Mouse (Mus musculus) heart, postnatal 0 days (tissue): ENCODE results near the gene Pik3c2g. TPM values are rescaled to one million over a fixed set of nuclear protein-coding genes. Genes with fewer than 3 reads are reported as not detected.

Experiments
- ATAC-seq: fragments of 200-750 bp; cut with Nextera tagmentation; 2 replicates; pipeline ENCODE4 v1.8.0; 2017; ENCODE audit warnings: low read depth, moderate number of reproducible peaks, moderate library complexity; ENCODE audit not compliant: insufficient read depth
- DNase-seq: peaks from one replicate; pipeline ENCODE4 v3.0.0-alpha.2; 2016; ENCODE audit warnings: low spot score
- H3K27ac ChIP-seq: fragments of 300-500 bp; sonication (generic); 2 replicates; pipeline ENCODE4 v1.5.1; 2014; ENCODE audit warnings: low read depth, mild to moderate bottlenecking
- H3K27me3 ChIP-seq: fragments of 300-500 bp; sonication (generic); 2 replicates; pipeline ENCODE4 v1.6.1; 2014; ENCODE audit warnings: low read length, mixed read lengths; ENCODE audit not compliant: control insufficient read depth, insufficient read depth
- H3K36me3 ChIP-seq: fragments of 300-500 bp; sonication (generic); replicated peaks from 2 replicates; pipeline ENCODE4 v1.6.1; 2014; ENCODE audit warnings: low read length, mixed read lengths; ENCODE audit not compliant: control insufficient read depth, insufficient read depth
- H3K4me1 ChIP-seq: fragments of 300-500 bp; sonication (generic); 2 replicates; pipeline ENCODE4 v1.6.1; 2014; ENCODE audit warnings: antibody characterized with exemption; ENCODE audit not compliant: control insufficient read depth, insufficient read depth
- H3K4me2 ChIP-seq: fragments of 300-500 bp; sonication (generic); 2 replicates; pipeline ENCODE4 v1.6.1; 2014; ENCODE audit warnings: low read depth, mild to moderate bottlenecking, low read length, moderate library complexity
- H3K4me3 ChIP-seq: fragments of 300-500 bp; sonication (generic); 2 replicates; pipeline ENCODE4 v1.5.1; 2014; ENCODE audit warnings: low read depth, low read length
- H3K9ac ChIP-seq: fragments of 300-500 bp; sonication (generic); replicated peaks from 2 replicates; pipeline ENCODE4 v1.6.1; 2014; ENCODE audit warnings: low read depth, low read length, mixed read lengths
- H3K9me3 ChIP-seq: fragments of 300-500 bp; sonication (generic); replicated peaks from 2 replicates; pipeline ENCODE4 v1.6.1; 2016; ENCODE audit warnings: low read length; ENCODE audit not compliant: control insufficient read depth
- CTCF ChIP-seq: IDR thresholded peaks from 2 replicates; pipeline ENCODE4 v1.5.1; 2016; ENCODE audit warnings: antibody characterized with exemption, control low read depth, low read depth
- EP300 ChIP-seq: IDR thresholded peaks from 2 replicates; pipeline ENCODE4 v1.6.1; 2016; ENCODE audit warnings: antibody characterized with exemption, low read depth
- WGBS: fragments of 180-500 bp; shearing (Covaris S2); extraction: QIAGEN DNeasy Blood & Tissue Kit; methylation state at CpG from one replicate; pipeline ENCODE4 v1.1.7; 2014; 5-methylcytosine and 5-hydroxymethylcytosine counted together
- polyA plus RNA-seq: library from polyadenylated mRNA; unstranded; fragments of >200 nt; fragmentation: Nextera tagmentation; extraction: Ambion mirVana; gene quantifications from 2 replicates; pipeline ENCODE4 v1.2.1, GENCODE M21; 2015
- total RNA-seq: library from RNA; depleted of rRNA; stranded (reverse); fragments of >200 nt; gene quantifications from 2 replicates; pipeline ENCODE4 v1.2.3, GENCODE M21; 2014; ENCODE audit warnings: low replicate concordance

Pik3c2g gene
- total and polyA plus RNA-seq, 2 experiments from 2014 or later, result 0.26 TPM; not detected in 1

- ATAC-seq, result no peak
Measured at GRCm38 (mm10) chr6:139861534-139861933, 274.5 kb downstream of the Pik3c2g start.

DNA sequence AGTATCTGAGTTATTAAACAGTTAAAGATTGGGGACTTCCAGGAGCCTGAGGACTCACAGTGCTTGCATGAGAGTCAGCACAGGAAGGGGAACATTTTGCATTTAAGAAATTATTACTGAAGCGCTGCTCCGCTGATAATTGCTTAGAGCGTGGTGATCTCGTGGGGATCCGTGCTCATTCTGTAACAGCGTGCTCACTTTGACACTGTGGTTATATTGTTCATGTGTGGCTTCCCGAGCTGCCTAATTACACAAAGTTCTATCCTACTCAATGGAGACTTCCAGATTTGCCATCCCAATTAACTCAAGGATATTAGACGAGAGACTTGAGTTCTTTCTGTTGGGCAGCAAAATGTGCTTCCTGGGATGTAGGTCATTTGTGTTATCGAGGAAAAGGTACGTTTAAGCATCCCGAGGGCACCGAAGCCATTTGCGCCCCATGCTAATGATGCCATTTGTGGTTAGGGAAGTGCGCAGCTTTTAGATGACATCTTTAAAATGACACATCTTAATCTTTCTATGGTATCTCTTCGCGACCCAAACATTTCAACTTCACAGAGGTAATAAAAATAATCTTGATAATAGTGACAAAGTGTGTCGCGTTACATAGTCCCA, 278.1 kb downstream of the Pik3c2g start:
- Histone ChIP-seq H3K9ac (no peak overlapping the region), H3K27me3 (no peaks in the 10 kb centered on the region), H3K4me3 (no peak overlapping the region), H3K9me3 (no peaks in the 10 kb centered on the region), H3K4me1 (no peaks in the 10 kb centered on the region), H3K36me3 (no peaks in the 10 kb centered on the region), H3K4me2 (no peak overlapping the region), H3K27ac (no peak overlapping the region)
- DNase-seq, result no peak
- 91% methylated on average over 18 of the region's 18 CpGs for WGBS
- ATAC-seq, result no peak
- TF ChIP-seq EP300 (no peak), CTCF (no peak)

More at GRCm38 (mm10) chr6:139861534-139861933, 274.5 kb downstream of the Pik3c2g start:
- WGBS, result 76% methylated on average over 2 of the region's 2 CpGs
- TF ChIP-seq CTCF, result no peak
- TF ChIP-seq EP300, result no peak
- H3K4me3 ChIP-seq, result no peak overlapping the region
- no peak overlapping the region for H3K27ac ChIP-seq
- H3K36me3 ChIP-seq, result no peaks in the 10 kb centered on the region
- H3K4me1 ChIP-seq, result no peaks in the 10 kb centered on the region
- H3K9ac ChIP-seq, result no peak overlapping the region
- no peak for DNase-seq
- H3K9me3 ChIP-seq, result no peaks in the 10 kb centered on the region
- no peaks in the 10 kb centered on the region for H3K27me3 ChIP-seq
- H3K4me2 ChIP-seq, result no peak overlapping the region

DNA sequence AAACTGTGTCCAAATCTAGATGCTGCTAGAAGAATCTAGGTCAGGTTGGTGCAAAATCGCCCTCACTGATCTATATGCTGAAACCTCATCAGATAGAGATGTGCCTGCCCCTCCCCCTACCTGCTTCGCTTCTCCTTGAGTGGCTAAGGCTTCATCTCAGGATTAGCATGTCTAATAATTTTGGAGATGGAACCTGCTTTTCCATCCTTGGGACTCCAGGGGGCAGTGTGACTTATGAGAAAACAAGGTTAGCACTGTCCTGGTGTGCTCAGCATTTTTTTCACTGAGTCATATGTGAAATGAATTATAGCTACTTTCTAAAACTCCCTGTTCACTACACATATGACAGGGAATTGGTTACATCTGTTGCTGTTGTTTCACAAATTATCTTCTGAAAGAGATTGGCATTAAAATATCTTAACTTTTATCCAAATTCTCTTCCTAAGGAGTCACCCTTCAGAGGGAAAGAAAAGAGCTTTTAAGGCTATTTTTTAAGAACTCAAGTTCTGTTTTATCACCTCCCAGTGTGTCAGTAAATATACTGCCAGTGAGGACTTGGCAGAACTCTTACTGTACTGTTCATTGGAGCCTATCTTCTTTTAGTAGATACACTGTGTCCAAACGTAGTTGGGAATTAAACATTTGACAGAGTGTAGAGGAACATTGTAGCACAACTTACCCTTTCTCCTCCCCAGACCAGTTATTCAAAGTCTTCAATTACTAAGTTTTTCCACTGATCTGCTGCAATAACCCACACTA, 287.6 kb downstream of the Pik3c2g start:
- Histone ChIP-seq H3K36me3 (no peaks in the 10 kb centered on the region), H3K4me3 (no peak overlapping the region), H3K27ac (no peak overlapping the region), H3K4me2 (no peak overlapping the region), H3K27me3 (no peaks in the 10 kb centered on the region), H3K9me3 (no peaks in the 10 kb centered on the region), H3K4me1 (0 out of 2 replicates have a peak, but pooled peaks cover 3% of the 10 kb centered on the region), H3K9ac (no peak overlapping the region)
- WGBS, result 36% methylated on average over 3 of the region's 3 CpGs
- DNase-seq (peak; percentile 68), ATAC-seq (peak; percentile 53)
- TF ChIP-seq EP300 (no peak), CTCF (peak; percentile 66)

DNA sequence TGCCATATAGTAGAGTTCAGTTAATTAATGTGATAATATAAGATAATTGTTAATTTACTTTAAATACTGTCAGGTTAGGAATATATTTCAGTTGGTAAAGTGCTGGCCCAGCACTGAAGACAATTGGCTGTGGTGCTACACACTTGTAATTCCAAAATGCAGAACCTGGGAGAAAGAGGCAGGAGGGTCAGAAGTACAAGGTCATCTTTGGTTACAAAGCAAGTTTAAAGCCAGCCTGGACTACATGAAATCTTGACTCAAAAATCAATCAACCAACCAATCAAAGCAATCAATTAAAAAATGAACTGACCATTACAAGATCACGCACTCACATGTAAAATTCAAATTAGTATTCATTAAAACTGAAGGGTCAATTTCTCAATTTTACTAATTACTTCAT, 289.7 kb downstream of the Pik3c2g start:
- no peak for DNase-seq
- ATAC-seq, result no peak
- 90% methylated on average over 1 of the region's 1 CpGs for WGBS
- TF ChIP-seq CTCF, result no peak
- no peak for TF ChIP-seq EP300
- Histone ChIP-seq H3K9me3 (no peaks in the 10 kb centered on the region), H3K9ac (no peak overlapping the region), H3K4me2 (no peak overlapping the region), H3K27ac (no peak overlapping the region), H3K4me1 (0 out of 2 replicates have a peak, but pooled peaks cover 3% of the 10 kb centered on the region), H3K4me3 (no peak overlapping the region), H3K27me3 (no peaks in the 10 kb centered on the region), H3K36me3 (no peaks in the 10 kb centered on the region)

DNA sequence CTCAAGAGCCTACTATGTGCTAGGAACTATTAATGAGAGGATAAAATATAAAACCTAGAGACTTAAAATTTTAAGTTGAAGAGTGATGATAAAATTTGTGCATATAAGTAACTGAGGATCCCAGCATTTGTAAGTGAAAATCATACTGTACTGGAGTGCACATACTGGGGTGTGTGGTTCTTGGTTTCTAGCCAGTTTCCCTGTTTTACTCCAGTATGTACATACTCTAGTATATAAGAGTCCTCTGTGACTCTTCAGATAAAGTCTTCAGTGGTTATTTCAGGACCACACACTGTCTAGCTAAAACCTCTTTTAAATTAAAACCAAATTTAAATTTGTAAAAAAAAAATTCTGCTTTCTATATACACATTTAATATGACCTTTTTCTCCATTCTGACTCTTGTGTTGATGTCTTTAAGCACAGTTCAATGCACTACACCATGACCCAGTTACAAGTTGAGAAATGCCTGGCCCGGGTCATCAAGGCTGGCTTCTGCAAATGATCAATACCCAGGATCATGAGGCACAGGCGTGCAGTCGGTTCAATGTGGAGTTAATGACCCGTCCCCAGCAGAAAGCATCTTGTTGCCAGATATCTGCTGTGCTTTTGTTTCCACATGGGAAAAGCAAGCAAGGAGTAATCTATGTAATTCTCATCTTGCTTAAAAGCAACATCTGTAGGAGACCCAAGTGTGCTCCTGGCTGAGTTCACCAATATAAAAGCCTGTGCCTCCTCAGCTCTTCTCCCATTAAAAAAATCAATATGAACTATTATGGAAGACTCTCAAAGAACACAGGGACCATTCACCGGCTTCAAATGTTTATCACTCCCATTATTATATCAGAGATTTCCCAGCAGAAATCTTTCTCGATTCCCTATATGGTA, 290.7 kb downstream of the Pik3c2g start:
- ATAC-seq (no peak), DNase-seq (no peak)
- no peak overlapping the region for H3K9ac ChIP-seq
- no peaks in the 10 kb centered on the region for H3K27me3 ChIP-seq
- no peak overlapping the region for H3K4me3 ChIP-seq
- no peak overlapping the region for H3K4me2 ChIP-seq
- no peaks in the 10 kb centered on the region for H3K9me3 ChIP-seq
- 57% methylated on average over 6 of the region's 6 CpGs for WGBS
- H3K36me3 ChIP-seq, result no peaks in the 10 kb centered on the region
- 0 out of 2 replicates have a peak, but pooled peaks cover 3% of the 10 kb centered on the region for H3K4me1 ChIP-seq
- peak overlapping the region; percentile 8; the same call in 1 of the 2 replicates for H3K27ac ChIP-seq
- TF ChIP-seq EP300, result no peak
- no peak for TF ChIP-seq CTCF
